ENCODE assay signal across 30 mouse cellular contexts in genomic region chr1:144168921-144169320, GRCm38 (mm10). TPM values are rescaled to one million over a fixed set of nuclear protein-coding genes. Genes with fewer than 3 reads are reported as not detected.
DNase-seq lines count a peak whose midpoint lies in the region; TF ChIP-seq lines count a peak whose summit lies in the region.
"Had no signal": no experiment of that assay in that cellular context is flagged by ENCODE, and none has a peak within 500 bp of the region (broad histone marks: within the 10 kb centered on the region; RNA-seq: fewer than 3 reads in every experiment).

No protein-coding gene starts in this region.

- no peak overlapping the region for H3K4me3 ChIP-seq in embryonic fibroblast, embryonic 13.5 days (ENCODE audit: insufficient read depth, low read length)
- no peak overlapping the region for H3K4me3 ChIP-seq in kidney, adult 2 months (ENCODE audit: insufficient read depth, low read depth, low read length)
- H3K4me3 ChIP-seq: embryonic facial prominence, embryonic 10.5 days; embryonic facial prominence, embryonic 13.5 days; forebrain, embryonic 10.5 days; forebrain, embryonic 15.5 days; heart, embryonic 12.5 days; heart, embryonic 15.5 days; hindbrain, embryonic 10.5 days; hindbrain, embryonic 13.5 days; intestine, embryonic 15.5 days had no signal

- H3K27ac ChIP-seq in embryonic fibroblast, embryonic 13.5 days (ENCODE audit: insufficient read depth, low read length), result peak overlapping the region; percentile 18; the same call in 1 of the 2 replicates
- H3K27ac ChIP-seq in kidney, adult 2 months (ENCODE audit: insufficient read depth, low read depth, low read length), result no peak overlapping the region
- H3K27ac ChIP-seq: embryonic facial prominence, embryonic 10.5 days; embryonic facial prominence, embryonic 13.5 days; forebrain, embryonic 10.5 days; forebrain, embryonic 15.5 days; heart, embryonic 15.5 days; hindbrain, embryonic 10.5 days; hindbrain, embryonic 13.5 days; intestine, embryonic 15.5 days had no signal

- TF ChIP-seq POLR2A in embryonic fibroblast, embryonic 13.5 days (IDR thresholded peaks at IDR 0.05; ENCODE audit: low read depth, low read length), result no peak
- no peak for TF ChIP-seq POLR2A in kidney, adult 2 months (IDR thresholded peaks at IDR 0.05; ENCODE audit: low read depth, low read length)

- no peaks in the 10 kb centered on the region for H3K27me3 ChIP-seq in kidney, adult 2 months (replicated peaks; ENCODE audit: control insufficient read depth, insufficient read depth, low read length)
- H3K27me3 ChIP-seq: embryonic facial prominence, embryonic 13.5 days; forebrain, embryonic 15.5 days; heart, embryonic 12.5 days; heart, embryonic 15.5 days; hindbrain, embryonic 13.5 days; intestine, embryonic 15.5 days had no signal

- peak; percentile 11 for DNase-seq in adrenal gland, adult 2 months
- DNase-seq in adrenal gland, postnatal 14 days, result no peak
- DNase-seq in right cerebral cortex, adult 18-20 months, result peak; percentile 28
- no peak for DNase-seq in right cerebral cortex, postnatal 14 days
- no peak for DNase-seq in cerebellum, adult 11-12 months
- DNase-seq in kidney, adult 2 months, result no peak
- DNase-seq: adrenal gland, postnatal 10 days; B cell, adult 2 months; cerebellum, adult 11 months; cerebellum, adult 8-10 months; cerebellum, postnatal 10 days; cerebellum, postnatal 36 days; embryo, embryonic 11 days; gastrocnemius, postnatal 25 days; heart, adult 18-20 months; heart, postnatal 10 days; heart, postnatal 36 days had no signal

- 84% methylated on average over 4 of the region's 4 CpGs for WGBS in kidney, adult 2 months

- no peak for TF ChIP-seq CTCF in embryonic fibroblast, embryonic 13.5 days (IDR thresholded peaks at IDR 0.05; ENCODE audit: borderline replicate concordance, insufficient read depth, low read length)
- TF ChIP-seq CTCF in kidney, adult 2 months (conservative IDR thresholded peaks at IDR 0.05; ENCODE audit: insufficient read depth, insufficient read length, low read depth, low read length), result no peak

- no peaks in the 10 kb centered on the region for H3K4me1 ChIP-seq in embryonic fibroblast, embryonic 13.5 days (ENCODE audit: control insufficient read depth, insufficient read depth, low read length)
- no peaks in the 10 kb centered on the region for H3K4me1 ChIP-seq in kidney, adult 2 months (ENCODE audit: control insufficient read depth, insufficient read depth, low read length)
- H3K4me1 ChIP-seq: embryonic facial prominence, embryonic 10.5 days; embryonic facial prominence, embryonic 13.5 days; forebrain, embryonic 10.5 days; forebrain, embryonic 15.5 days; heart, embryonic 12.5 days; heart, embryonic 15.5 days; hindbrain, embryonic 10.5 days; hindbrain, embryonic 13.5 days; intestine, embryonic 15.5 days had no signal

- H3K36me3 ChIP-seq in kidney, adult 2 months (ENCODE audit: control insufficient read depth, insufficient read depth, low read length), result no peaks in the 10 kb centered on the region
- H3K36me3 ChIP-seq: embryonic facial prominence, embryonic 10.5 days; embryonic facial prominence, embryonic 13.5 days; forebrain, embryonic 10.5 days; forebrain, embryonic 15.5 days; heart, embryonic 12.5 days; heart, embryonic 15.5 days; hindbrain, embryonic 10.5 days; hindbrain, embryonic 13.5 days; intestine, embryonic 15.5 days had no signal

RNA-seq across cellular contexts. Expression of gene Rgs13, which starts 8.3 kb away (rescaled TPM):
- total RNA-seq in adrenal gland, adult 2 months (2021), result not detected
- not detected in 2 replicates for polyA plus RNA-seq in adrenal gland, adult 2 months (2012; rRNA removed)
- not detected in 2 replicates for total RNA-seq in adrenal gland, postnatal 14 days (2021)
- polyA plus RNA-seq in embryonic fibroblast, embryonic 13.5 days (2011; ENCODE audit: insufficient read length, low read depth, missing spikeins), result not detected in 2 replicates
- not detected in 2 replicates for polyA plus RNA-seq in kidney, adult 2 months (2012; rRNA removed)
- total RNA-seq: adrenal gland, postnatal 10 days; gastrocnemius, adult 8-10 months; heart, adult 18-20 months; heart, postnatal 10 days; heart, postnatal 36 days; MEL had no signal
- polyA plus RNA-seq: gonadal fat pad, adult 2 months; heart, embryonic 12.5 days; intestine, embryonic 15.5 days had no signal

Comparison
In these comparisons a context has a peak if more than half of its experiments do, and no peak if none do; other contexts are left out.
1. DNase-seq: peak in adrenal gland, adult 2 months (single experiment) and right cerebral cortex, adult 18-20 months (single experiment); none in adrenal gland, postnatal 14 days (single experiment), right cerebral cortex, postnatal 14 days (single experiment), cerebellum, adult 11-12 months (single experiment) and kidney, adult 2 months (single experiment).